Mouse (Mus musculus) embryo, embryonic 9.5 days (tissue): ENCODE results near the gene Ldlrap1.
A peak's percentile ranks its signal among the peaks of the same experiment; 100 is the strongest.
"Not testable (repeated sequence)": the region's sequence is repeated elsewhere in the genome, so short reads cannot be mapped to it uniquely, and the experiment has no call there.

ENCODE experiments used
- DNase-seq: peaks from one replicate; pipeline ENCODE4 v3.0.0-alpha.2; 2017; ENCODE audit errors: extremely low spot score

Gene Ldlrap1

GRCm38 (mm10) chr4:134767426-134768225, at the start of gene Ldlrap1:
Gene Ldlrap1 (minus strand): TSS chr4:134768024.
- peak; percentile 85 for DNase-seq

GRCm38 (mm10) chr4:134814229-134814571, 46.4 kb upstream of the Ldlrap1 start:
- no peak for DNase-seq

- DNase-seq, result no peak
These were observed 45.8 kb upstream of the Ldlrap1 start for GRCm38 (mm10) chr4:134813406-134814228.

GRCm38 (mm10) chr4:134804765-134805164, 36.9 kb upstream of the Ldlrap1 start:
- no peak for DNase-seq

- no peak for DNase-seq
These were observed 34.9 kb upstream of the Ldlrap1 start for GRCm38 (mm10) chr4:134802765-134803164.

- no peak for DNase-seq
These were observed 34.3 kb upstream of the Ldlrap1 start for GRCm38 (mm10) chr4:134802155-134802554.

- no peak for DNase-seq
These were observed 32.9 kb upstream of the Ldlrap1 start for GRCm38 (mm10) chr4:134800693-134801092.

GRCm38 (mm10) chr4:134800098-134800497, 32.3 kb upstream of the Ldlrap1 start:
- no peak for DNase-seq

- peak; percentile 74 for DNase-seq
These were observed 31.4 kb upstream of the Ldlrap1 start for GRCm38 (mm10) chr4:134799272-134799671.

- DNase-seq, result no peak
These were observed 31.0 kb upstream of the Ldlrap1 start for GRCm38 (mm10) chr4:134798861-134799260.

- DNase-seq, result no peak
These were observed 29.8 kb upstream of the Ldlrap1 start for GRCm38 (mm10) chr4:134797621-134798020.

GRCm38 (mm10) chr4:134796581-134797361, 28.9 kb upstream of the Ldlrap1 start:
- DNase-seq, result no peak

GRCm38 (mm10) chr4:134795819-134796485, 28.1 kb upstream of the Ldlrap1 start:
- no peak for DNase-seq

- not testable (repeated sequence) for DNase-seq
These were observed 27.1 kb upstream of the Ldlrap1 start for GRCm38 (mm10) chr4:134794959-134795358.

- peak; percentile 38 for DNase-seq
These were observed 25.6 kb upstream of the Ldlrap1 start for GRCm38 (mm10) chr4:134793213-134793956.

- no peak for DNase-seq
These were observed 23.9 kb upstream of the Ldlrap1 start for GRCm38 (mm10) chr4:134791731-134792130.

GRCm38 (mm10) chr4:134786946-134787345, 19.1 kb upstream of the Ldlrap1 start:
- DNase-seq, result no peak

- DNase-seq, result peak; percentile 53
These were observed 16.9 kb upstream of the Ldlrap1 start for GRCm38 (mm10) chr4:134784701-134785100.

GRCm38 (mm10) chr4:134779136-134779934, 11.5 kb upstream of the Ldlrap1 start:
- peak; percentile 71 for DNase-seq

GRCm38 (mm10) chr4:134776246-134776645, 8.4 kb upstream of the Ldlrap1 start:
- no peak for DNase-seq
